Mouse (Mus musculus): ENCODE measurements around the gene Nudt22. TPM values are rescaled to one million over a fixed set of nuclear protein-coding genes. Genes with fewer than 3 reads are reported as not detected.
A peak's percentile ranks its signal among the peaks of the same experiment; 100 is the strongest.

The Nudt22 gene
- total RNA-seq (2021) = 10 to 100 TPM; 12.5 to 16.8 TPM

GRCm38 (mm10) chr19:6996006-6996405 lies at the start of gene Nudt22, which contains the start of gene Trpt1:
Nudt22 (minus strand) TSS chr19:6996117.
Trpt1 (plus strand) TSS chr19:6996131.
- intact Hi-C loops (cut with DNase I) = no loop called here

GRCm38 (mm10) chr19:7044706-7045105 lies 48.8 kb upstream of the Nudt22 start:
- intact Hi-C loops (cut with DNase I) = no loop called here
- no peak for DNase-seq (ENCODE audit: low spot score in 2 of 2)

More at GRCm38 (mm10) chr19:6996006-6996405, at the start of gene Nudt22, which contains the start of gene Trpt1:
- DNase-seq (ENCODE audit: low spot score in 2 of 2) = peak; percentile 84 to 85

DNA sequence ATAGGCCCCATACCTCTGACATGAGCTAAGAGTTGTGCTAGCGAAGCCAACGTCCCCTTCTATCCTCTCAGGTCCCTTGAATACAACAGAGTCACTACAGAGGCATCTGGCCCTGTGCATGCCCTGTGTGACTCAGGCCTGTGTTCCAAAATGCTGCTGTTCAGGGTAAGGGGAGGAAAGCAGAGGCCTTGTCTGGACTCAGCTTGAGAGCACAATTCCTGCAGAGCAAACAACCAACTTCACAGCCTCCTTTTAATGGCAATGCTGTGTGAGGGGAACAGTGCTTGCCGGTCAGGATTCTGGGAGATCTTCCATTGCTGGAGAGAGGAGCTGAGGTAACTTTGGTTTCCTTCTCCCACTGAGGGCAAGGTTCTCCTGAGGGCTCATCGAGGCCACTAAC lies 48.4 kb upstream of the Nudt22 start:
- no peak for DNase-seq (ENCODE audit: low spot score in 2 of 2)
- intact Hi-C loops (cut with DNase I) = no loop called here

GRCm38 (mm10) chr19:7041171-7041570 lies 45.3 kb upstream of the Nudt22 start:
- no peak for DNase-seq (ENCODE audit: low spot score in 2 of 2)
- intact Hi-C loops (cut with DNase I) = no loop called here

GRCm38 (mm10) chr19:7040637-7041130 lies 44.8 kb upstream of the Nudt22 start:
- no peak for DNase-seq (ENCODE audit: low spot score in 2 of 2)
- intact Hi-C loops (cut with DNase I) = no loop called here

DNA sequence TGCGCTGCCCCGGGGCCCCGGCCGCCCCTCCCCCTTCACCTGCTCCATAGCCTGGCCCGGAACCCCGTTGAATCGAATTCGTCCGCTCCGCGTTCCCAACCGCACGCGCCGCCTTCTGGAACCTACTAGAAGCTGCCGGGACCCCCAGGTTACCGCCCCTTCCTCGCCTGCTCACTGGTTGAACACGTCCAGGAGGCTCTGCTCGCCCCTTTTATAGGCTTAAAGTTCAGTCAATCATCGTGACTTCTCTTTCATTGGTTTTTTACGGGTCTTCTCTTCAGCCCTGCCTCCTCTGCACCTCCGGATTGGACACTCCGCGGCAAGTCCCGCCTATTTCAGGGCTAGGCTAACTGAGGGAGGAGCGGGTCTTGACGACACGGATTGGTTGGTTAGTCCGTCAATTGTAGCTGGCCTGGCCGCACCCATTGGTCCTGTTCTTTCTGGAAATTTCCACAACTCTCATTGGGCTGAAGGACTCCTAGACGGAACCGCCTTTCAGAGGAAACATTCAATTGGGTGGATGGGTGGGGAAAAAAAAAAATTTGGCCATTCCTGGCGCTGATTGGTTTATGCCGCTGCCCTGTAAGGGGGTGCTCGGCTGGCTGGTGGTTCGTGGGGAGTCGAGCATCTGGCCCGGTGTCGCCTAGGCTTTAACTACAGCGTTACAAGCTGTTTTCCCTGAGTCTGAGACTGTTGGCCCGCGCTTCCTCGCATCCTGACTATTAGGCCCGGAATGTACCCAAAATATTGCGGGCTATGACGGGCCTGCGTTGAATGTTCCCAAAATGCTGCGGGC lies 44.1 kb upstream of the Nudt22 start, which contains the start of gene Stip1:
Gene Stip1, minus strand, starts transcription at position 127 of the 796 bp plus-strand sequence.
- intact Hi-C loops (cut with DNase I) = no loop called here

DNA sequence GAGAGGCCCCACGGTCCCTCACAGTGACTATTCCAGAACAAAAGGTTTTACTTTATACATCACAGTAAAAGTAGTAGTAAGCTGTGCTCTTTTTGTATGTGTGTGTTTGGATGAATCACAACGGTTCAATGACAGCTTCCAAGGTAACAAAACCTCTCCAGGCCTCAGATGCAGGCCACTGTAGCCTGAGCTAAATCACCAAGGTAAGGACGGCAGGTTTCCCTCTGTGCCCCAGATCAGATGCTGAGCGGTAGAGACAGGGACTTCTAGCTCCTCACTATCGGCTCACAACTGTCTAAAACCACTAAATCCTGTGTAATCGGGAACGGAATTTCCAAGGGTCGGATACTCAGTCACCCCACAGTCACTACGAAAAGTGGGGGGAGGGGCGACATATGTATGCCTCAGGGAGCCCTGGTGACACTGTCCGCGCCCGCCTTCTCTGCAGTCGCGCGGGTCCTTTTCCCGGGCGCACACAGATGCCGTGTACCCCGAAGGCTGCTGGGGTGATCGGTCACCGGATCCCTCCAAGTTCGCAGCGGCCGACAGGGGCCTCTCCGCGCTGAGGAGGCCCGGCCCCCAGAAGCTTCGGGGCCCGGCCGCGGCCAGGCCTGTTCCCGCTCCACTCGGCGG lies 43.3 kb upstream of the Nudt22 start:
- intact Hi-C loops (cut with DNase I) = no loop called here

More for the DNA sequence above, 44.1 kb upstream of the Nudt22 start, which contains the start of gene Stip1:
- DNase-seq (ENCODE audit: low spot score in 2 of 2) = peak; percentile 98 to 99

DNA sequence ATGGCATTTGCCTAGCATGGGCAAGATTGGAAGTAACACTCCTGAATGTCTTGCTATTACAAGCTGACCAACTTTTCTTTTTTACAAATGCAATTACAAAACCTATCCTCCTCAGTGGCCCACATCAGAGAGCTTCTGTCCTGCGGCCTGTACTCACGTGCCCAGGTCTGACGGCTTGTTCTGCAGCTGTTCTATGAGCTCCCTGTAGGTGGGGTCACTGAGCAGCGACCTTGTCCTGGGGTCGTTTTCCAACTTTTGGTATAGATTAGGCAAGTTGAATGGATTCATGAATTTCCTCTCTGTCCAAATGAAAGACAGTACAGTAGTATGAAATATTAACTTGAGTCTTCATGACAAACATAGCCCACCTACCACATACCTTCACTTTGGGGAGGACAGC lies 38.1 kb upstream of the Nudt22 start:
- no peak for DNase-seq (ENCODE audit: low spot score in 2 of 2)
- intact Hi-C loops (cut with DNase I) = no loop called here

More for the DNA sequence above, 43.3 kb upstream of the Nudt22 start:
- peak in 1 of 2 experiments; percentile 57 for DNase-seq (ENCODE audit: low spot score in 2 of 2)

DNA sequence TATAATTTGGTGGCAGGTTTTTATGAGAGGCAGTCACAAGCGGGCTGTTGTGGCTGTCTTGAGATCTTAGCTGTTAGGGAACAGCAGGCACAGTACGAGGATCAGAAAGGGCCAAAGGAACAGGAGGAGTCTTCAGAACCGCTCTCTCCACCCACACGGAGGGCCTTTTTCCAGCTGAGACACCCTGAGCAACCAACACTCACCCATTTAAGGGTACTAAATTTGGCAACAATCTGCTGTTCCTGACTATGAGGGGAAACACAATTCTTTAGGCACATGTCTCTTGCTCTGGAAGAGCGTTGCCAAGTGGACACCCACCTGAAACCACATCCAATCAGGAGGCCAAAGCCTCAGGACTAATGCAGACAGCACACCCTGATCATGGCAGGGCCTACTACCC lies 33.6 kb upstream of the Nudt22 start:
- intact Hi-C loops (cut with DNase I) = loop anchor here (10.0 kb wide), 1 partner anchor 105 kb away; the partner anchor contains the start of genes Catsperz and Esrra
- peak; percentile 70 to 72 for DNase-seq (ENCODE audit: low spot score in 2 of 2)

GRCm38 (mm10) chr19:7020224-7020641 lies 24.3 kb upstream of the Nudt22 start:
- no peak for DNase-seq (ENCODE audit: low spot score in 2 of 2)
- intact Hi-C loops (cut with DNase I) = loop anchor here (10.0 kb wide), 1 partner anchor 95 kb away; the partner anchor contains the start of genes Catsperz and Esrra

GRCm38 (mm10) chr19:7019191-7019590 lies 23.3 kb upstream of the Nudt22 start, which contains the start of gene Fermt3:
Fermt3 (minus strand) TSS chr19:7019469.
- intact Hi-C loops (cut with DNase I) = no loop called here
- no peak for DNase-seq (ENCODE audit: low spot score in 2 of 2)

- DNase-seq (ENCODE audit: low spot score in 2 of 2) = no peak
- intact Hi-C loops (cut with DNase I) = no loop called here
Measured at GRCm38 (mm10) chr19:7018546-7018945, 22.6 kb upstream of the Nudt22 start.

- intact Hi-C loops (cut with DNase I) = no loop called here
- DNase-seq (ENCODE audit: low spot score in 2 of 2) = no peak
Measured at GRCm38 (mm10) chr19:7017541-7018457, 21.9 kb upstream of the Nudt22 start.

DNA sequence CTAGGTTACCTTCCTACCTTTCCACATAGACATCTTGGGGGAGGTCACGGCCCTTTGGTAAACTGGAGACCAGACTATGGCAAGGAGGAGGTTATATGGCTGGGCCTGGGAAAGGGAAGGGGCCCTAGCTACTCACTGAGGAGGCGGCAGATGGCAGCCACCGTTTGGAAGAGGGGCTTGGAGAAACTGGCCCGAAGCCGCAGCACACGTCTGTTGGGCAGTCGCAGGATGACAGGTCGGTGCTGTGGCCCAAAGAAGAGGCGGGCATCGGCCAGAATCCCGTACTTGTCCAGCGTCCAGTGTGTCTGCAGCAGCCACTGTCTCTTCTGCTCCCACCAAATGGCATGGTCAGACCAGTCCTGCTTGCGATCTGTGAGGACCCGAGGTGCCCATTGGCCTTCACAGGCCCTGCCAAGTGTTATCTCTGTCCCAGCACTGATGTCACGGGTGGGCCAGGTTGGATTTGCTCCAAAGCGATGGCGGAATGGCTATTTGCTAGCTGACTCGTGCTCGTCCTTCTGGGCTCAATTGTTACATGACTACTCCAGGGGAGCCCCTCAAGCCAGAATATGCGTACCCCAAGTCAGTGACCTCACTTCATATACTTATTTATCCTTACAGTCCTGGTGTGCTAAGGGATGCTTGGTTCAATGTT lies 18.7 kb upstream of the Nudt22 start:
- DNase-seq (ENCODE audit: low spot score in 2 of 2) = no peak
- intact Hi-C loops (cut with DNase I) = no loop called here

DNA sequence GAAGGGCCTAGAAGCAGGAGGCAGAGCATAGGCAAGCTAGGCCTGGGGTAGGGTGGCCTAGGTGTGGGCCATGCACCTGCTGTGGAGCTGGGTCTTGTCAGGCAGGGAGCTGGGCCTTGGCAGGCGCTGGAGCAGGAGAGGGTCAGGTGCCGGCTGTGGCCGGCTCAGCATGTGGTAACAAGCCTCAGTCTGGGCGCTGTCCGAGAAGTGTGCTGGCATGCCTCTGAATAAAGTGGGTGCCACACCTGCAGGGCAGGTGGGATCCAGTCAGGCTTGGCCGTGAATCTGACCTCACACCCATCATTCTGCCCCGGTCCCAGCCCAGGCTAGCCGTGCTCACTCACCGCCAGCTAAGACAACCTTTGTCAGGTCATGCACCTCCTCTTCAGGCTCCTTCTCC lies 18.1 kb upstream of the Nudt22 start:
- intact Hi-C loops (cut with DNase I) = no loop called here
- no peak for DNase-seq (ENCODE audit: low spot score in 2 of 2)

- DNase-seq (ENCODE audit: low spot score in 2 of 2) = no peak
- intact Hi-C loops (cut with DNase I) = no loop called here
Measured at GRCm38 (mm10) chr19:7012426-7012825, 16.5 kb upstream of the Nudt22 start.

DNA sequence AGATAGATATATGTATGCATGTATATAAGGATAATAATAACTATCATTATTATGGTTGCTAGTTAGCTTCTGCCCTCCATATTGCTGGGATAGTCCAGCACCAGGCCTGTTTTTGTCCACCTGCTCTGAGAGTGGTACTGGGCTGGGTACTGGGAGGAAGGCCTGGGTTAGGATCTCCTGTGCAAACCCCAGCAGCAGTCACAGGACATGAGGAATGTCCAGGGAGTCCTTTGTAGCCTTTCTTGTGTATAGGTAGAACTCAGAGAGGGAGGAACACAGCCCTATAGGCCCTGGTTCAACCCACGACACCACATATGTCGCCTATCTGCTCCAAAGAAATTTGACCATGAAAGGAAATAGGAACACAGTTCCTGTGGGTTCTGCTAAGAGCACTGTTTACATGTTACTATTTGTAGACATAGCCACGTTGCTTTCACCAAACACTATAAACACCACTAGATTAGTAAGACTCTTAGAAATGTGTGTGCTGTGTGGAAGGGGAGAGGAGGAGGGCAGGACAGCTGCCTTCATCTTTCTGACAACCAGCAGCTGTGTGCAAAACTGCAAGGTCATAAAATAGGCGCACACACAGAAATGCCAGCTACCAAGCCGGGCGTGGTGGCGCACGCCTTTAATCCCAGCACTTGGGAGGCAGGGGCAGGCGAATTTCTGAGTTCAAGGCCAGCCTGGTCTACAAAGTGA lies 11.1 kb upstream of the Nudt22 start:
- no peak for DNase-seq (ENCODE audit: low spot score in 2 of 2)
- intact Hi-C loops (cut with DNase I) = no loop called here

DNA sequence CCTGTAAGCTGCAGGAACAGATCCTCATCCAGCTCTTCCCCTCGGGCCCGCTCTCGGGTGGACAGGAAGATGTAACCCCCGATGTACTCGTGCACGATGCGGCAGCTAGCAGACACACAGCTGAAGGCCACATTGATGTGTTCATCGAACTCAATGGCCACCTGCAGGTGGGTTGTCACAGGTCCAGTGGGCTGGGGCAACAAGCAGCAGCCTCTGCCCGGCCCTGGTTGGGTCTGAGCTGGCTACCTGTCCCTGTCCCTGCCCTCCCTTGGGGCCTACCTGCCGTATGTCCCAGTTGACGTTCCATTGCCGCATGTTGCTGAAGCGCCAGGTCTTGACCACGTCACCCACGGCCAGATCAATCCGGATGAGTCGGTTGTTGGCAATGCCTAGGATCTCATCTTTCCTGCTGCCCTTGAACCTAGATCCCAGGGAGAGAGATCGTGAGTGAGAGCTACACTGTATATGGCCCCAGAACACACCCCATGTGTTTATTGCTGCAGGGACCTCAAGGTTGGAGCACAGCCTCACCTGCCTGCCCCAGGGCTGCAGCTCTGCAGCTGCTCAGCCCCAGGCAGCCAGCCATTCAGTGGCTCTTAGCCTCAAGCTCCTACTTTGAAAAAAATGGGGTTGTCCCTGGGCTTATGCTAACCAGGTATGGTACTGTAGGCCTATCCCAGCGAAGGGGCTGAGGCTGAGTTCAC lies 3.6 kb upstream of the Nudt22 start:
- intact Hi-C loops (cut with DNase I) = no loop called here

More for the DNA sequence above, 3.6 kb upstream of the Nudt22 start:
- no peak for DNase-seq (ENCODE audit: low spot score in 2 of 2)
